Mouse (Mus musculus): ENCODE data around the gene Cyth1.

DNA sequence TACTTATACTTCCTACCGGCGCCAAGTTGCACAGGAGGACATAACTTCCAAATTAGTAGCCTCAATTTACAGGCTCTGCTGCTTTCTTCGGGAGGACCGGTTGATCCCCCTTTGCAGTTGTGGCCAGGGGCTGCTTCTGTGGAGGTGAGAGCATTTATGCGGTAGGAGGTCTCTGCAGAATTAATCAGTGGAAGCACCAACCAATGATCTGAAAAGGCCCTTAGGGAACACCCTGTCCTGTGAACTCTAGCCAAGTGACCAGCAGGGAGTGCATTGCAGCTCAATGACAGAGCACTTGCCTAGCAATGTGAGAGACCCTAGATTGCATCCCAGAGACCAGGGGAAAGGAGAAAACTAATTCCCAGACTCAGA, 606 bp upstream of the Cyth1 start:
- TF ChIP-seq POLR2A (IDR thresholded peaks at IDR 0.05; ENCODE audit: low read depth, low read length) (no peak), CTCF (IDR thresholded peaks at IDR 0.05; ENCODE audit: extremely low read depth, insufficient read depth, insufficient read length, insufficient replicate concordance) (no peak)
